Mouse (Mus musculus): ENCODE data around the gene Olfr1423. TPM values are rescaled to one million over a fixed set of nuclear protein-coding genes. Genes with fewer than 3 reads are reported as not detected.

Olfr1423 gene
- not detected for total RNA-seq (2023)

GRCm38 (mm10) chr19:12041217-12041616, at the start of gene Olfr1423:
Gene Olfr1423, minus strand, starts transcription at chr19:12041317.

GRCm38 (mm10) chr19:12077631-12078030, 36.5 kb upstream of the Olfr1423 start, which contains the start of gene Olfr1425:
Gene Olfr1425, minus strand, starts transcription at chr19:12077731.

GRCm38 (mm10) chr19:12062582-12062981, 21.5 kb upstream of the Olfr1423 start, which contains the start of gene Olfr1424:
Gene Olfr1424, minus strand, starts transcription at chr19:12062682.

Other genes with a start within 250 kb of the Olfr1423 start
- 10 to 100 TPM; 17.4 to 18.8 TPM for gene Stx3, start 221.9 kb downstream of the Olfr1423 start, total RNA-seq (2023)
- not detected for gene Olfr1417, start 202.1 kb downstream of the Olfr1423 start, total RNA-seq (2023)
- not detected for gene Olfr1418, start 180.3 kb downstream of the Olfr1423 start, total RNA-seq (2023)
- gene Olfr1419, start 166.2 kb downstream of the Olfr1423 start, total RNA-seq (2023) = not detected
- not detected for gene Olfr1420, start 154.8 kb downstream of the Olfr1423 start, total RNA-seq (2023)
- gene Patl1, start 128.9 kb downstream of the Olfr1423 start, total RNA-seq (2023) = 10 to 100 TPM; 29.7 to 36.8 TPM
- 10 to 100 TPM; 44.2 to 44.7 TPM for gene Osbp, start 75.4 kb downstream of the Olfr1423 start, total RNA-seq (2023)
- gene Olfr1424, start 21.4 kb upstream of the Olfr1423 start, total RNA-seq (2023) = not detected
- gene Olfr1425, start 36.4 kb upstream of the Olfr1423 start, total RNA-seq (2023) = not detected
- not detected for gene Olfr1426, start 50.7 kb upstream of the Olfr1423 start, total RNA-seq (2023)
- not detected for gene Olfr1427, start 62.0 kb upstream of the Olfr1423 start, total RNA-seq (2023)
- not detected for gene Olfr1428, start 74.6 kb upstream of the Olfr1423 start, total RNA-seq (2023)
- gene Olfr76, start 81.9 kb upstream of the Olfr1423 start, total RNA-seq (2023) = not detected
- not detected for gene Olfr1555-ps1, start 128.8 kb upstream of the Olfr1423 start, total RNA-seq (2023)
- not detected for gene Olfr1431, start 159.3 kb upstream of the Olfr1423 start, total RNA-seq (2023)
- not detected for gene Olfr1432, start 191.3 kb upstream of the Olfr1423 start, total RNA-seq (2023)
- gene Olfr262, start 200.3 kb upstream of the Olfr1423 start, total RNA-seq (2023) = not detected
- gene Olfr235, start 219.7 kb upstream of the Olfr1423 start, total RNA-seq (2023) = not detected
- gene Olfr1434, start 238.5 kb upstream of the Olfr1423 start, total RNA-seq (2023) = not detected